Mouse (Mus musculus) embryonic facial prominence, embryonic 14.5 days (tissue): ENCODE measurements around the gene Rnf144a. TPM values are rescaled to one million over a fixed set of nuclear protein-coding genes. Genes with fewer than 3 reads are reported as not detected.
A peak's percentile ranks its signal among the peaks of the same experiment; 100 is the strongest.

Source experiments
- ATAC-seq: fragments of 200-750 bp; cut with Nextera tagmentation; 2 replicates; pipeline ENCODE4 v1.8.0; 2017; ENCODE audit warnings: low read depth, moderate number of reproducible peaks, moderate TSS enrichment
- DNase-seq: peaks from one replicate; pipeline ENCODE4 v3.0.0-alpha.2; 2015; ENCODE audit warnings: low spot score
- H3K27ac ChIP-seq: fragments of 300-500 bp; sonication (generic); replicated peaks from 2 replicates; pipeline ENCODE4 v1.5.1; 2014; ENCODE audit warnings: low read depth, mild to moderate bottlenecking, low read length, moderate library complexity
- H3K27me3 ChIP-seq: fragments of 300-500 bp; sonication (generic); replicated peaks from 2 replicates; pipeline ENCODE4 v1.6.1; 2014; ENCODE audit warnings: low read length; ENCODE audit not compliant: control insufficient read depth, insufficient read depth
- H3K36me3 ChIP-seq: fragments of 300-500 bp; sonication (generic); 2 replicates; pipeline ENCODE4 v1.6.1; 2014; ENCODE audit warnings: low read length, mixed read lengths; ENCODE audit not compliant: control insufficient read depth, insufficient read depth
- H3K4me1 ChIP-seq: fragments of 300-500 bp; sonication (generic); 2 replicates; pipeline ENCODE4 v1.6.1; 2014; ENCODE audit warnings: antibody characterized with exemption, low read length; ENCODE audit not compliant: control insufficient read depth, insufficient read depth
- H3K4me2 ChIP-seq: fragments of 300-500 bp; sonication (generic); 2 replicates; pipeline ENCODE4 v1.6.1; 2014; ENCODE audit warnings: low read depth, mild to moderate bottlenecking, low read length, moderate library complexity, mixed read lengths
- H3K4me3 ChIP-seq: fragments of 300-500 bp; sonication (generic); 2 replicates; pipeline ENCODE4 v1.5.1; 2014; ENCODE audit warnings: low read depth, mild to moderate bottlenecking, low read length
- H3K9ac ChIP-seq: fragments of 300-500 bp; sonication (generic); 2 replicates; pipeline ENCODE4 v1.6.1; 2014; ENCODE audit warnings: low read depth, mild to moderate bottlenecking, low read length, moderate library complexity, mixed read lengths
- H3K9me3 ChIP-seq: fragments of 300-500 bp; sonication (generic); 2 replicates; pipeline ENCODE4 v1.6.1; 2016; ENCODE audit warnings: low read length; ENCODE audit not compliant: control insufficient read depth
- WGBS: fragments of 180-500 bp; shearing (Covaris S2); extraction: QIAGEN DNeasy Blood & Tissue Kit; methylation state at CpG from one replicate; pipeline ENCODE4 v1.1.7; 2014; 5-methylcytosine and 5-hydroxymethylcytosine counted together
- polyA plus RNA-seq: library from polyadenylated mRNA; unstranded; fragments of >200 nt; fragmentation: Nextera tagmentation; extraction: Ambion mirVana; gene quantifications from 2 replicates; pipeline ENCODE4 v1.2.1, GENCODE M21; 2014

Gene Rnf144a
- polyA plus RNA-seq, 1 experiment from 2014 or later, result 24.8 TPM

- DNase-seq (no peak), ATAC-seq (no peak)
- Histone ChIP-seq H3K27me3 (no peaks in the 10 kb centered on the region), H3K9ac (no peak overlapping the region), H3K9me3 (no peaks in the 10 kb centered on the region), H3K4me3 (no peak overlapping the region), H3K36me3 (peaks cover 33% of the 10 kb centered on the region), H3K4me1 (0 out of 2 replicates have a peak, but pooled peaks cover 3% of the 10 kb centered on the region), H3K4me2 (no peak overlapping the region), H3K27ac (no peak overlapping the region)
- 92% methylated on average over 8 of the region's 8 CpGs for WGBS
Measured at GRCm38 (mm10) chr12:26339181-26339580, 75.9 kb downstream of the Rnf144a start.

GRCm38 (mm10) chr12:26333678-26334077 is 81.4 kb downstream of the Rnf144a start:
- no peak for DNase-seq
- no peak overlapping the region for H3K27ac ChIP-seq
- no peak overlapping the region for H3K4me2 ChIP-seq
- H3K4me1 ChIP-seq, result peaks cover 11% of the 10 kb centered on the region; the same call in 1 of the 2 replicates
- no peaks in the 10 kb centered on the region for H3K27me3 ChIP-seq
- H3K4me3 ChIP-seq, result no peak overlapping the region
- no peaks in the 10 kb centered on the region for H3K9me3 ChIP-seq
- no peak for ATAC-seq
- peaks cover 25% of the 10 kb centered on the region for H3K36me3 ChIP-seq
- WGBS, result 56% methylated on average over 1 of the region's 1 CpGs
- H3K9ac ChIP-seq, result no peak overlapping the region

DNA sequence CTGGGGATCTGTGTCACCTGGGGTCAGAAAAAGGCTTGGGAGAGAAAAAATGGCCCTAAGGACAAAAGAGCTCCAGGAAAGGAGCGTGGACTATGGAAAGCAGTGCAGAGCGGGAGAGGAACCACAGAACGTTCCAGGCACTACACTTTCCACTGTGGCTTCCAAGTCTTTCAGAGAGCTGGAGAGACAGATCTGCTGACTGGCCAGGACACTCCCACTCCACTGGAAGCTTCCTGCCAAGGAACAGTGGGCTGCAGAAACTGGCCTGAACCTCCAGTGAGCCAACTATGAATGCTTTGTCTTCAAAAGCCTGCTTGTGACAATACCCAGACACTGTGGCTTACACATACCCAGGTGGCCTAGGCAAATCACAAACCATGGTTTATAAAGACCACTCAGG is 84.0 kb downstream of the Rnf144a start:
- Histone ChIP-seq H3K4me2 (no peak overlapping the region), H3K4me1 (peaks cover 11% of the 10 kb centered on the region; the same call in 1 of the 2 replicates), H3K9ac (no peak overlapping the region), H3K9me3 (no peaks in the 10 kb centered on the region), H3K4me3 (no peak overlapping the region), H3K27me3 (no peaks in the 10 kb centered on the region), H3K27ac (0 out of 2 replicates have a peak overlapping the region, but pooled peaks have one; percentile 11), H3K36me3 (peaks cover 22% of the 10 kb centered on the region)
- ATAC-seq (no peak; the same call in 1 of the 2 replicates), DNase-seq (peak; percentile 71)
- 79% methylated on average over 3 of the region's 3 CpGs for WGBS

- no peak overlapping the region for H3K9ac ChIP-seq
- peak overlapping the region; percentile 36 for H3K27ac ChIP-seq
- no peak for ATAC-seq
- H3K4me2 ChIP-seq, result no peak overlapping the region
- no peaks in the 10 kb centered on the region for H3K9me3 ChIP-seq
- no peak overlapping the region for H3K4me3 ChIP-seq
- peaks cover 29% of the 10 kb centered on the region for H3K36me3 ChIP-seq
- DNase-seq, result no peak
- no peaks in the 10 kb centered on the region for H3K27me3 ChIP-seq
- H3K4me1 ChIP-seq, result peaks cover 11% of the 10 kb centered on the region; the same call in 1 of the 2 replicates
- 59% methylated on average over 5 of the region's 5 CpGs for WGBS
Measured at GRCm38 (mm10) chr12:26329756-26330155, 85.3 kb downstream of the Rnf144a start.

DNA sequence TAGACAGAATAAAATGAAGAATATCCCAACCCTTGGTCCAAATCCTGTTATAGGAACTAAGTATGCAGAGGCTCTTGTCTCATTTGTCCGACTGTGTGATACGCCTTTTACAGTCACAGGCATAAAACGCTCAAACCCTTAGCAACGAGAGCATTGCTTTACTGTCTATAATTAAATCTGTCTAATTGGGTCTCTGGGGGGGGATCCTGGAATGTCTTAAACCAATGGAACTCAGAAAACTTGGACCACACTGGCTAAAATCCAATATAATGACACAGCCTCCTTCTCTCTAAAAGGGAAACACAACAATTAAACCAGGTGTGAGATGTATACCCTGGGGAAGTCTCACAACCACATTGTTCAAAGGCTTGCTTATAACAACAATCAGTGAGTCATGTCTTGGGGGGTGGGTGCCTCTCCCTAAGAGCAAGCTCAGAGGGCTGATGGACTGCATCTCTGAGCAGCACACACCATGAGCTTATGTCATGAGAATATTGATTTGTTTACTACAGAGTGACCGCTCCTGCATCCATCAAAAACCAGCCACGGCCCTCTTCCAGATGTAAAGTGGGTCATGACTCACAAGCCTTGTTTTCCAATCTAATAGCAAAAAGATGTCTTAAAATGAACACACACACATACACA is 85.9 kb downstream of the Rnf144a start:
- no peak overlapping the region for H3K4me2 ChIP-seq
- no peaks in the 10 kb centered on the region for H3K9me3 ChIP-seq
- ATAC-seq (peak; percentile 32; the same call in 1 of the 2 replicates), DNase-seq (peak; percentile 68)
- H3K36me3 ChIP-seq, result peaks cover 35% of the 10 kb centered on the region
- H3K27ac ChIP-seq, result no peak overlapping the region
- no peak overlapping the region for H3K9ac ChIP-seq
- no peaks in the 10 kb centered on the region for H3K27me3 ChIP-seq
- 72% methylated on average over 6 of the region's 6 CpGs for WGBS
- H3K4me3 ChIP-seq, result no peak overlapping the region
- peaks cover 11% of the 10 kb centered on the region; the same call in 1 of the 2 replicates for H3K4me1 ChIP-seq

GRCm38 (mm10) chr12:26323783-26324364 is 91.2 kb downstream of the Rnf144a start:
- Histone ChIP-seq H3K9ac (no peak overlapping the region), H3K4me2 (no peak overlapping the region), H3K4me3 (no peak overlapping the region), H3K36me3 (peaks cover 65% of the 10 kb centered on the region), H3K9me3 (no peaks in the 10 kb centered on the region), H3K4me1 (no peaks in the 10 kb centered on the region), H3K27me3 (no peaks in the 10 kb centered on the region), H3K27ac (no peak overlapping the region)
- no peak for DNase-seq
- no peak for ATAC-seq
- WGBS, result 85% methylated on average over 5 of the region's 5 CpGs

DNA sequence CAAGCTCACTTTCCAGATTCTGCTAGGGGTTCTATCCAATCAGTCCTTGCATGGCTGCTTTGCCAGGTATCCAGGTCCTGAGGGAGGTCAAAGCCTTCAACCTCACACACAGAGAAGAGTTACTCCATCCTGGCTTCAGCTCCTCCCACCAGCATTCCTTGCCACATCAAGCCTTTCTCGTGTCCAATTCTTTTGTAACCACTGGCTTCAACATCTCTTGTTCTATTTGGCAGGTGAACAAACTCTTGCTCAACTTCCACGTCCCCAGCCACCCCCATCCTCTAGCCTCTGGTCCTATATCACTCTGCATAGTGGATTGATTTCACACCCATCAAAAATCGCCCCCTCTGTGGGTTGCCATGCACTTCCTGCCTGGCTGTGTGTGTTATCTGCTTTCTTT is 98.8 kb downstream of the Rnf144a start:
- no peak overlapping the region for H3K9ac ChIP-seq
- H3K36me3 ChIP-seq, result peaks cover 51% of the 10 kb centered on the region
- no peak overlapping the region for H3K27ac ChIP-seq
- no peaks in the 10 kb centered on the region for H3K27me3 ChIP-seq
- H3K4me1 ChIP-seq, result no peaks in the 10 kb centered on the region
- no peak overlapping the region for H3K4me3 ChIP-seq
- no peaks in the 10 kb centered on the region for H3K9me3 ChIP-seq
- DNase-seq (no peak), ATAC-seq (no peak)
- H3K4me2 ChIP-seq, result no peak overlapping the region
- WGBS, result 68% methylated on average over 3 of the region's 3 CpGs

GRCm38 (mm10) chr12:26314959-26315358 is 100.1 kb downstream of the Rnf144a start:
- DNase-seq, result peak; percentile 26
- Histone ChIP-seq H3K4me2 (no peak overlapping the region), H3K4me1 (no peaks in the 10 kb centered on the region), H3K27me3 (no peaks in the 10 kb centered on the region), H3K27ac (no peak overlapping the region), H3K9ac (no peak overlapping the region), H3K4me3 (no peak overlapping the region), H3K36me3 (peaks cover 54% of the 10 kb centered on the region), H3K9me3 (no peaks in the 10 kb centered on the region)
- 41% methylated on average over 5 of the region's 5 CpGs for WGBS
- peak; percentile 70 for ATAC-seq

DNA sequence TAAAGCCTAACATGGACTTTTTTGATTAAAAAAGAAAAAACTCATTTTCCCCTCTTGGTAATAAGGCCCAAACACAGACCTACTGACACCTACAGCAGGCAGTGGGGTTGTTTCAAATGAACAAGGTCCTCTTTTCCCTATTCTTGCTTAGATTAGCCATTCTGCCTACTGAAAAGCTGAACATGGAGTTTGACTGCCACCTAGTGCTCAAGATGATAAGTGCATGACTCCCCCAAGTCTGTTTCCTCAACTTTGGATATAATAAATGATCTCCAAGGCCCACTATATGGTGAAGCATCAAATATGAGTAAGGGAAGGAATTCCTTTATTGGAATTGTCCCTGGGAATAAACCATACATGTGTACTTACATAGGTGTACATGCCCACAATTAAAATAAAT is 103.5 kb downstream of the Rnf144a start:
- ATAC-seq, result no peak
- Histone ChIP-seq H3K9me3 (no peaks in the 10 kb centered on the region), H3K4me2 (no peak overlapping the region), H3K4me3 (no peak overlapping the region), H3K4me1 (no peaks in the 10 kb centered on the region), H3K27me3 (no peaks in the 10 kb centered on the region), H3K27ac (no peak overlapping the region), H3K36me3 (peaks cover 38% of the 10 kb centered on the region), H3K9ac (no peak overlapping the region)
- peak; percentile 44 for DNase-seq
